17 mouse cellular contexts compared by ENCODE assay signal in the genomic region with DNA sequence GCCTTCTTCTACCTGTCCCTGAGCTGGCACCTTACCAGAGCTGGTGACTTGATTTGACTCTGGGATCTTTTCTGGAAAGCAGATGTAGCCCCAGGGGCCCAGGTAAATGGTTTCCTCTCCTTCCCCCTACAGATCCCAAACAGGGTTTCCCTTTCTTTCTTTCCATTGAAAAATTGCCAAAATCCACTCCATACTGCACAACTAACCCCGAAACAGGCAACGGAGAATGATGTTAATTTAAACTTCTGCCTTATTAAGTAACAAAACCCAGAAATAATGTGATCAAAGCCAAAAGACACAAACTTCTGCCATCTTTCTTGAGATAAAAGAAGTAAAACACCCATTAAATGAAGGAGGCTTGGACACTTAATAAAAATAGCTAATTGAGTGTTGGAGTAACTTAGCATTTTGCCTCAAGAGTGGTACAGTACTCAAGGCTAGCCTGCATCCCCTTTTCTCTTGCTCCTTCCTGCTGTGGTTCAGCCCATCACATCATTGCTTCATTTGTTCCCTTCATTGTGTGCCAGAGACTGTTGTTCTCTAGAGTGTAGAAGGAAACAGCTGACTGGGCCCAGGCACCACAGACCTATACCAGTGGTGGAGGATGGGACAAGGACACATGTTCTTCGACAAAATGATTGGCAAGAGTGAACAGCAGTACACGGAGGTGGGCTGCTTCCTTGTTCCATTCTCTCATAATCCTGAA.
DNase-seq lines count a peak whose midpoint lies in the region; ATAC-seq and TF ChIP-seq lines count a peak whose summit lies in the region.
"Had no signal": no experiment of that assay in that cellular context is flagged by ENCODE, and none has a peak within 500 bp of the region (broad histone marks: within the 10 kb centered on the region; RNA-seq: fewer than 3 reads in every experiment).

No protein-coding gene starts in this region.

- no peak for TF ChIP-seq CTCF in lung, postnatal 0 days (IDR thresholded peaks at IDR 0.05)

- TF ChIP-seq EP300 in lung, postnatal 0 days (IDR thresholded peaks at IDR 0.05) = peak; percentile 53

- H3K4me1 ChIP-seq in heart, embryonic 15.5 days (replicated peaks) = peaks cover 21% of the 10 kb centered on the region
- peaks cover 3% of the 10 kb centered on the region; the same call in 1 of the 2 replicates for H3K4me1 ChIP-seq in lung, postnatal 0 days (ENCODE audit: insufficient read depth, low read depth, low read length)
- peaks cover 28% of the 10 kb centered on the region for H3K4me1 ChIP-seq in embryonic facial prominence, embryonic 15.5 days

- no peaks in the 10 kb centered on the region for H3K9me3 ChIP-seq in heart, embryonic 15.5 days (replicated peaks)
- no peaks in the 10 kb centered on the region for H3K9me3 ChIP-seq in lung, postnatal 0 days (ENCODE audit: low read length)
- H3K9me3 ChIP-seq in embryonic facial prominence, embryonic 15.5 days (replicated peaks) = no peaks in the 10 kb centered on the region
- H3K9me3 ChIP-seq: intestine, embryonic 15.5 days; kidney, embryonic 15.5 days; limb, embryonic 12.5 days had no signal

- no peak overlapping the region for H3K4me2 ChIP-seq in heart, embryonic 15.5 days
- H3K4me2 ChIP-seq in lung, postnatal 0 days (replicated peaks; ENCODE audit: low read depth, low read length) = no peak overlapping the region
- no peak overlapping the region for H3K4me2 ChIP-seq in embryonic facial prominence, embryonic 15.5 days (replicated peaks)
- H3K4me2 ChIP-seq: hindbrain, embryonic 14.5 days; intestine, embryonic 15.5 days; kidney, embryonic 15.5 days; limb, embryonic 12.5 days had no signal

- intact Hi-C loops in heart, postnatal 10 days (cut with DNase I) = no loop called here

- no peaks in the 10 kb centered on the region for H3K27me3 ChIP-seq in heart, embryonic 15.5 days
- no peaks in the 10 kb centered on the region for H3K27me3 ChIP-seq in lung, postnatal 0 days (replicated peaks; ENCODE audit: insufficient read depth, low read length)
- no peaks in the 10 kb centered on the region for H3K27me3 ChIP-seq in embryonic facial prominence, embryonic 15.5 days
- H3K27me3 ChIP-seq: intestine, embryonic 15.5 days; kidney, embryonic 15.5 days; limb, embryonic 12.5 days had no signal

- no peak for DNase-seq in heart, postnatal 10 days
- DNase-seq in lung, postnatal 0 days (ENCODE audit: low spot score) = peak; percentile 43
- DNase-seq in lung, postnatal 14 days = no peak
- DNase-seq in right cerebral cortex, adult 2 months (ENCODE audit: low spot score in 2 of 2) = no peak
- DNase-seq: cerebellum, adult 18-20 months; cerebellum, postnatal 36 days; gastrocnemius, postnatal 25 days; heart, postnatal 14 days had no signal

- H3K36me3 ChIP-seq in heart, embryonic 15.5 days = no peaks in the 10 kb centered on the region
- H3K36me3 ChIP-seq in lung, postnatal 0 days (ENCODE audit: insufficient read depth, low read length) = no peaks in the 10 kb centered on the region
- H3K36me3 ChIP-seq in embryonic facial prominence, embryonic 15.5 days = no peaks in the 10 kb centered on the region
- H3K36me3 ChIP-seq: intestine, embryonic 15.5 days; kidney, embryonic 15.5 days; limb, embryonic 12.5 days had no signal

- 70% methylated on average over 4 of the region's 4 CpGs for WGBS in heart, embryonic 15.5 days
- 52% methylated on average over 4 of the region's 4 CpGs for WGBS in lung, postnatal 0 days
- 76% methylated on average over 4 of the region's 4 CpGs for WGBS in embryonic facial prominence, embryonic 15.5 days

- ATAC-seq in heart, embryonic 15.5 days (replicated peaks; ENCODE audit: insufficient number of reproducible peaks, insufficient read depth, low FRiP score, low read depth) = no peak
- ATAC-seq in lung, postnatal 0 days = peak; percentile 74
- ATAC-seq in embryonic facial prominence, embryonic 15.5 days (ENCODE audit: insufficient number of reproducible peaks, low FRiP score, low TSS enrichment, low read depth) = no peak
- ATAC-seq in megakaryocyte progenitor cell, adult 5-6 weeks (replicated peaks; ENCODE audit: poor library complexity) = no peak
- ATAC-seq: forebrain, embryonic 16.5 days; intestine, embryonic 15.5 days; midbrain, embryonic 16.5 days had no signal

- H3K4me3 ChIP-seq in heart, embryonic 15.5 days = no peak overlapping the region
- H3K4me3 ChIP-seq in lung, postnatal 0 days (ENCODE audit: low read depth, low read length) = no peak overlapping the region
- H3K4me3 ChIP-seq in embryonic facial prominence, embryonic 15.5 days (replicated peaks) = no peak overlapping the region
- H3K4me3 ChIP-seq: intestine, embryonic 15.5 days; kidney, embryonic 15.5 days; limb, embryonic 12.5 days had no signal

- H3K9ac ChIP-seq in heart, embryonic 15.5 days = no peak overlapping the region
- H3K9ac ChIP-seq in lung, postnatal 0 days (replicated peaks; ENCODE audit: low read depth) = no peak overlapping the region
- no peak overlapping the region for H3K9ac ChIP-seq in embryonic facial prominence, embryonic 15.5 days
- H3K9ac ChIP-seq: hindbrain, embryonic 14.5 days; intestine, embryonic 15.5 days; kidney, embryonic 15.5 days; limb, embryonic 12.5 days had no signal

- peak overlapping the region; percentile 68 for H3K27ac ChIP-seq in heart, embryonic 15.5 days
- 0 out of 2 replicates have a peak overlapping the region, but pooled peaks have one; percentile 34 for H3K27ac ChIP-seq in lung, postnatal 0 days (ENCODE audit: low read length)
- peak overlapping the region; percentile 83 for H3K27ac ChIP-seq in embryonic facial prominence, embryonic 15.5 days (replicated peaks)
- H3K27ac ChIP-seq: hindbrain, embryonic 14.5 days; intestine, embryonic 15.5 days; kidney, embryonic 15.5 days; limb, embryonic 12.5 days had no signal
